Mouse (Mus musculus): ENCODE results near the gene Cntn3. TPM values are rescaled to one million over a fixed set of nuclear protein-coding genes. Genes with fewer than 3 reads are reported as not detected.
A peak's percentile ranks its signal among the peaks of the same experiment; 100 is the strongest.

The Cntn3 gene
- polyA plus RNA-seq, 1 experiment from 2014 or later, result 0.05 TPM

- no peak for DNase-seq (ENCODE audit: low spot score)
Measured at GRCm38 (mm10) chr6:102478320-102479080, 94.4 kb downstream of the Cntn3 start.

- no peak for DNase-seq (ENCODE audit: low spot score)
Measured at GRCm38 (mm10) chr6:102438353-102438752, 134.5 kb downstream of the Cntn3 start.

GRCm38 (mm10) chr6:102427549-102427948 lies 145.4 kb downstream of the Cntn3 start:
- DNase-seq (ENCODE audit: low spot score), result no peak

- no peak for DNase-seq (ENCODE audit: low spot score)
Measured at GRCm38 (mm10) chr6:102421781-102422180, 151.1 kb downstream of the Cntn3 start.

- DNase-seq (ENCODE audit: low spot score), result no peak
Measured at GRCm38 (mm10) chr6:102388590-102388989, 184.3 kb downstream of the Cntn3 start.

- DNase-seq (ENCODE audit: low spot score), result no peak
Measured at GRCm38 (mm10) chr6:102372112-102372511, 200.8 kb downstream of the Cntn3 start.

- no peak for DNase-seq (ENCODE audit: low spot score)
Measured at GRCm38 (mm10) chr6:102363880-102364279, 209.0 kb downstream of the Cntn3 start.

- no peak for DNase-seq (ENCODE audit: low spot score)
Measured at GRCm38 (mm10) chr6:102363291-102363832, 209.5 kb downstream of the Cntn3 start.

GRCm38 (mm10) chr6:102332144-102332543 lies 240.8 kb downstream of the Cntn3 start:
- no peak for DNase-seq (ENCODE audit: low spot score)

- no peak for DNase-seq (ENCODE audit: low spot score)
Measured at GRCm38 (mm10) chr6:102326711-102327110, 246.2 kb downstream of the Cntn3 start.

- DNase-seq (ENCODE audit: low spot score), result no peak
Measured at GRCm38 (mm10) chr6:102322614-102323284, 250.2 kb downstream of the Cntn3 start.

GRCm38 (mm10) chr6:102319755-102320154 lies 253.1 kb downstream of the Cntn3 start:
- DNase-seq (ENCODE audit: low spot score), result no peak

- no peak for DNase-seq (ENCODE audit: low spot score)
Measured at GRCm38 (mm10) chr6:102282889-102283288, 290.0 kb downstream of the Cntn3 start.

- DNase-seq (ENCODE audit: low spot score), result no peak
Measured at GRCm38 (mm10) chr6:102231015-102231414, 341.9 kb downstream of the Cntn3 start.

GRCm38 (mm10) chr6:102186316-102186715 lies 386.6 kb downstream of the Cntn3 start:
- DNase-seq (ENCODE audit: low spot score), result no peak

GRCm38 (mm10) chr6:102170913-102171312 lies 402.0 kb downstream of the Cntn3 start:
- peak; percentile 31 for DNase-seq (ENCODE audit: low spot score)

- DNase-seq (ENCODE audit: low spot score), result no peak
Measured at GRCm38 (mm10) chr6:102161186-102161585, 411.7 kb downstream of the Cntn3 start.

- DNase-seq (ENCODE audit: low spot score), result no peak
Measured at GRCm38 (mm10) chr6:102121676-102122075, 451.2 kb downstream of the Cntn3 start.

GRCm38 (mm10) chr6:102120003-102120402 lies 452.9 kb downstream of the Cntn3 start:
- DNase-seq (ENCODE audit: low spot score), result no peak

- DNase-seq (ENCODE audit: low spot score), result no peak
Measured at GRCm38 (mm10) chr6:102113629-102114028, 459.3 kb downstream of the Cntn3 start.

Measured in thymus, postnatal 0 days (tissue).